Mouse (Mus musculus) kidney, adult 18-20 months (tissue): Measurements from ENCODE around the gene Sema3b.
A peak's percentile ranks its signal among the peaks of the same experiment; 100 is the strongest.

Experiments
- DNase-seq: peaks from one replicate; pipeline ENCODE4 v3.0.0; 2021

Sema3b gene

GRCm38 (mm10) chr9:107608741-107609432 lies at the start of gene Sema3b:
Gene Sema3b, minus strand, starts transcription at chr9:107609229.
- peak; percentile 59 for DNase-seq

- no peak for DNase-seq
Measured at GRCm38 (mm10) chr9:107658096-107658495, 49.1 kb upstream of the Sema3b start.

DNA sequence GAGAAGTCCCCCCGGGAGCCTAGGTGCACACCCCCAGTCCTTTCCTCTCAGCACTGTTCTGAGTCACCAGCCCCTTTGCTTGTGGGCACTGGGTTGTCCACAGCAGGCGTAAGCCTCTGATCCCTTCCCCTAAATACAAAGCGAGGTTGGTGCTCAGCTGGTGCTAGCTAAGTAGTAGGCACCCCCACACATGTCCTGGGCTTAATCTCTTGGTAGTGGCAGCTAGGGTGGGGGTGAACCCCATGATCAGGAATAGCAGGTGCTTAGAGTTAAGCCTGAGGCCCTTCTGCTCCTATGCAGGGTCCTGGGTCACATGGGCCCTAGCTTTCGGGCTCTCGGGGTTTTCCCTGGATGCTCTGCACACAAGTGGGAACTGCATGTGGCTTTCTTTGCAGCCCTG lies 48.1 kb upstream of the Sema3b start:
- no peak for DNase-seq

DNA sequence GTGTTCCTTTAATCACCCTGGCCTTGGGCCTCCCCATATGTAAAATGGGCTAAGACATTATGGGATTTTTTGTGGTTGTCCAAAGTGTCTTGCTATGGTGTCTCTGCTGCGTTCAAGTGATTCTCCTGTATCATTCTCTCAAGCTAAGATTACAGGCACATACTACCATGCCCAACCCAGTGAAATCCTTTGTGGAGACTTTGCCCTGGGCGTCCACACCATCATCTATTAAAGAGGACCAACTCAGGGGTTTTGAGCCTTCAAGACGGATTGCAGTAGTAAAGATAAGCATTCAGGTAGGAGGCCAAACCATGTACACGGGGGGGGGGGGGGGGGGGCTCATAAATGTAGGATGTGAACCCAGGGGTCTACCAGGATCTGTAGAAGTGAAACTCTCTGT lies 45.6 kb upstream of the Sema3b start:
- DNase-seq: no peak

GRCm38 (mm10) chr9:107653474-107653873 lies 44.4 kb upstream of the Sema3b start:
- DNase-seq: no peak

GRCm38 (mm10) chr9:107650708-107651481 lies 41.9 kb upstream of the Sema3b start:
- no peak for DNase-seq

DNA sequence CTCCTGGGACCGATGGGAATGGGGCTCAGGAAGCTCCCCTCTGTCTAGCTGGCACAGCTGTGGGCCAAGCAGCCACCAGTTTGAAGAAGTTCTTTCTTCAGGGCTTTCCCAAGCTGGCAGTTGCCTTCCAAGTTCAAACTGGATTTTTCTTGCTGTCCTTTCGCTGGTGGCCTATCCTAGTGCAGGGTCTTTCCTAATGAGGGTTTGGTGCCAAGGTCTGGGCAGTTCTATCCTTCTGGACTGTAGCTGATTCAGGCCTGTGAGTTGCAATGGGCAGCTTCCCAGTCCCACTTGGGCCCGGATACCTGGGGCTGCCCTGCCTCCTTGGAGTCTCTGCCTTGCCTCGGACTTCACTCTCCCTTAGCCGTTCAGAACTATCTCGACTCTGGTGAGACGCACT lies 41.2 kb upstream of the Sema3b start:
- DNase-seq: peak; percentile 2

- no peak for DNase-seq
Measured at GRCm38 (mm10) chr9:107648767-107649166, 39.7 kb upstream of the Sema3b start.

- DNase-seq: no peak
Measured at GRCm38 (mm10) chr9:107646975-107647374, 37.9 kb upstream of the Sema3b start.

- DNase-seq: peak; percentile 83
Measured at GRCm38 (mm10) chr9:107645577-107645976, 36.5 kb upstream of the Sema3b start.

GRCm38 (mm10) chr9:107645153-107645510 lies 36.1 kb upstream of the Sema3b start:
- DNase-seq: peak; percentile 56

GRCm38 (mm10) chr9:107644495-107645152 lies 35.6 kb upstream of the Sema3b start:
- peak; percentile 93 for DNase-seq

- DNase-seq: peak; percentile 2
Measured at GRCm38 (mm10) chr9:107643544-107644214, 34.6 kb upstream of the Sema3b start.

GRCm38 (mm10) chr9:107641666-107642065 lies 32.6 kb upstream of the Sema3b start:
- DNase-seq: no peak

GRCm38 (mm10) chr9:107640257-107640772 lies 31.3 kb upstream of the Sema3b start:
- peak; percentile 9 for DNase-seq

DNA sequence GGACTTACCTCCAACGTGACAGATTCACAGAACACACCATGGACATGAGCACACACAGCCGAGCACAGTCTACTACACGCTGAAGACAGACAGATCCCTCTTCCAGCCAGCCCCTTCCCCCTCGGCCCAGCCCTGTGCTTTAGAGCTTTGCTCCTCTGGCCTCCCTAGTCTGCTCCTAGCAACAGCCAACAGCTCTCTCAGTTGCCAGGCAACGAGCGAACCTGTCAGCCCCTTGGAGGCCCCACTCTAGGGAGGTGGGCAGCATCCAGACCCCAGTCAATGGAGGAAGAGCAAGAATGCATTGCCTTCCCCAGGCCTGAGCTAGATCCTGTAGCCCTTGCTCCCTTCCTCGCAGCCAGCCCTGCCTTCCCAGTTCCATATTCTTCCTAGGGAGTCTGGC lies 28.0 kb upstream of the Sema3b start:
- no peak for DNase-seq

DNA sequence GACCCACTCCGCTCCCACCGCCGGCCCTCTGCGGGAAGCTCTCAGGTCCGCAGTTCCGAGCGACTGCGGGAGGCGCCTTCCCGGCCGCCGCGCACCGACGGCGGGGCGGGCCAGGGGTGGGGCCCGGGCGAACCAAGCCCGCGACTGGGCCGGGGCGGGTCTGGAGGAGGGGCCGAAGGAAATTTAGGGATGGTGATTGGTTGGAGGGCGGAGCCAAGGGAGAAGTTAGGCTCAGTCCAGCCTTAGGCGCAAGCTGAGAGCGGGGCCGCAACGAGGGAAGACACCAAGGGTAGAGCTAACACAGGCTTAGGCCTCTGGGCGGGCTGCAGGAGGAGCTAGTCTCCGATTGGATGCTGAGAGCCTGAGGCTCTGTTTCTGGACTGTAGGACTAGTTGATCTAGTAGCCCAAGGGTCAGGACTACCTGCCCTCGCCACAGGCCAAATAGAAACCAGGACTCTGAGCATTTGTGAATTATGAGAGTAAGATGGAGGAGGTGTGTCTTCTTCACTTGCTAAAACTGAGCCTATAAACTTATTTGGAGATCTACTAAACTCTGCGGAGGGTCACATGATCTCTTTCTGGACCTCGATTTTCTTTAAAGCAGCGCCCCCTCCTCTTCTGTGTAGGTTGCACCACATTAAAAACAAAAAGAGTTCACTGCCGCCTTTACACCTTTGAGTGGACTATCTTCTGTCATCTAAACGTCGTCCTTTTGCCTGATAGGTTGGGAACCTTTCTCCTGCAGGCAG lies 26.4 kb upstream of the Sema3b start, which contains the start of gene Gnai2:
TSS of gene Gnai2 (minus strand) at position 89 of the 750 bp plus-strand sequence.
- DNase-seq: peak; percentile 97

- no peak for DNase-seq
Measured at GRCm38 (mm10) chr9:107634406-107635278, 25.6 kb upstream of the Sema3b start.

GRCm38 (mm10) chr9:107633661-107634405 lies 24.8 kb upstream of the Sema3b start:
- peak; percentile 50 for DNase-seq

GRCm38 (mm10) chr9:107633091-107633660 lies 24.1 kb upstream of the Sema3b start:
- DNase-seq: peak; percentile 80
